Mouse (Mus musculus) heart, postnatal 36 days (tissue): ENCODE results near the gene Anapc10. TPM values are rescaled to one million over a fixed set of nuclear protein-coding genes. Genes with fewer than 3 reads are reported as not detected.

Experiments
- DNase-seq, 2 experiments: peaks; one replicate each; pipeline ENCODE4 v3.0.0; 2021 to 2022
- intact Hi-C: fragments of 180-260 bp; cut with DNase I; formaldehyde crosslinking; loops from one replicate; pipeline ENCODE4 v1.15.1; 2025
- total RNA-seq, 2 experiments: library from RNA; stranded (reverse); gene quantifications; 2 replicates each; pipeline ENCODE4 v1.2.3; 2021

Gene Anapc10
- total RNA-seq, 2 experiments from 2014 or later = 4.6 to 6.0 TPM

DNA sequence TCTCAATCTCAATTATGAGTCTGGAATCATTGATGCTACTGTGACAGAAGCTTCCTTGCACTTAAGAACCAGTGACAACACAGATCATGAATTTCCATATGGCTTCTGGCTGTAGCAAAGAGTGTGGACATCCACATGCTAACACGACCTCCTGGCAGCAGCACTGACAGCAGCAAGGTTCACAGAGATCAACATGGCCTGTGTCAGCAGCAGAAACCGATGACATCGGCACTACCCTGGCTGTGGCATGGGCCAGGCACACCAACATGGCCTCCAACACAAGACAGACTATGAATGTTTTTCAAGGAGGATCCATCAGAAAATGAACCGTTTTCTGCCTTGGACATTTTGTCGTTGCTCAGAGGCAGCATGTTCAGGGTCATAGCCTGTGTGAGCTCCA is 114.9 kb downstream of the Anapc10 start:
- no peak for DNase-seq
- intact Hi-C loops = no loop called here

Other genes starting within 250 kb of the Anapc10 start
- 10 to 100 TPM; 44.8 to 55.3 TPM for gene Otud4, start 72.2 kb upstream of the Anapc10 start, total RNA-seq
- gene Abce1, start 80 bp upstream of the Anapc10 start, total RNA-seq = 10 to 100 TPM; 45.8 to 48.5 TPM